Mouse (Mus musculus) megakaryocyte, embryonic 14.5 days (primary cell): ENCODE data around the gene Zdhhc1. TPM values are rescaled to one million over a fixed set of nuclear protein-coding genes. Genes with fewer than 3 reads are reported as not detected.

Experiments used
- H3K27me3 ChIP-seq: replicated peaks from 2 replicates; pipeline ENCODE3; 2012; ENCODE audit warnings: inconsistent platforms
- H3K36me3 ChIP-seq: replicated peaks from 2 replicates; pipeline ENCODE3; 2012; ENCODE audit warnings: low read length, inconsistent platforms, mixed read lengths
- H3K4me1 ChIP-seq: 2 replicates; pipeline ENCODE4 v1.6.1; 2012; ENCODE audit warnings: inconsistent platforms
- H3K4me3 ChIP-seq: replicated peaks from 2 replicates; pipeline ENCODE3; 2012; ENCODE audit warnings: moderate library complexity, mild to moderate bottlenecking, inconsistent platforms
- H3K9me3 ChIP-seq: 2 replicates; pipeline ENCODE4 v1.6.1; 2012; ENCODE audit warnings: inconsistent platforms
- FLI1 ChIP-seq: IDR thresholded peaks from 2 replicates; pipeline ENCODE4 v1.6.1; 2012; ENCODE audit warnings: low read length, inconsistent platforms, mixed read lengths
- GATA1 ChIP-seq: IDR thresholded peaks from 3 replicates; pipeline ENCODE4 v1.6.1; 2012; ENCODE audit warnings: mixed read lengths, low read length, inconsistent platforms, borderline replicate concordance
- polyA plus RNA-seq: library from polyadenylated mRNA; stranded (reverse); fragments of >175 nt; gene quantifications from 2 replicates; pipeline ENCODE4 v1.2.3, GENCODE M21; 2012; ENCODE audit warnings: low replicate concordance; ENCODE audit not compliant: insufficient read depth

Zdhhc1 gene
- polyA plus RNA-seq, 1 experiment = 9.0 TPM

GRCm38 (mm10) chr8:105431743-105432515 is 64.8 kb downstream of the Zdhhc1 start:
- no peaks in the 10 kb centered on the region for H3K36me3 ChIP-seq
- peaks cover 7% of the 10 kb centered on the region for H3K4me1 ChIP-seq
- no peaks in the 10 kb centered on the region for H3K9me3 ChIP-seq
- no peak for TF ChIP-seq GATA1
- no peak for TF ChIP-seq FLI1
- H3K27me3 ChIP-seq = peaks cover 33% of the 10 kb centered on the region
- H3K4me3 ChIP-seq = no peak overlapping the region

- Histone ChIP-seq H3K4me1 (peaks cover 7% of the 10 kb centered on the region), H3K36me3 (no peaks in the 10 kb centered on the region), H3K4me3 (no peak overlapping the region), H3K27me3 (peaks cover 18% of the 10 kb centered on the region), H3K9me3 (0 out of 2 replicates have a peak, but pooled peaks cover under 1% of the 10 kb centered on the region)
- TF ChIP-seq GATA1 = no peak
- TF ChIP-seq FLI1 = no peak
These were observed 69.8 kb downstream of the Zdhhc1 start for GRCm38 (mm10) chr8:105426878-105427277.

Other genes with a start within 250 kb of the Zdhhc1 start
- 4.9 and 14.6 TPM in 2 replicates for gene B3gnt9, start 241.7 kb downstream of the Zdhhc1 start, polyA plus RNA-seq
- 32.6 and 35.8 TPM in 2 replicates for gene Tradd, start 232.3 kb downstream of the Zdhhc1 start, polyA plus RNA-seq
- 6.2 and 8.9 TPM in 2 replicates for gene Fbxl8, start 232.3 kb downstream of the Zdhhc1 start, polyA plus RNA-seq
- 0.73 TPM in 1 of 2 replicates, not detected in the other for gene Hsf4, start 227.1 kb downstream of the Zdhhc1 start, polyA plus RNA-seq
- 0.41 TPM in 1 of 2 replicates, not detected in the other for gene Nol3, start 220.8 kb downstream of the Zdhhc1 start, polyA plus RNA-seq
- 1.6 and 1.8 TPM in 2 replicates for gene 4931428F04Rik, start 207.0 kb downstream of the Zdhhc1 start, polyA plus RNA-seq
- gene Exoc3l, start 200.8 kb downstream of the Zdhhc1 start, polyA plus RNA-seq = 76.3 and 141 TPM in 2 replicates
- gene E2f4, start 199.2 kb downstream of the Zdhhc1 start, polyA plus RNA-seq = 39.4 and 41.2 TPM in 2 replicates
- 0.63 TPM in 1 of 2 replicates, not detected in the other for gene Elmo3, start 191.3 kb downstream of the Zdhhc1 start, polyA plus RNA-seq
- 13.0 and 15.5 TPM in 2 replicates for gene Lrrc29, start 170.6 kb downstream of the Zdhhc1 start, polyA plus RNA-seq
- gene Tmem208, start 170.5 kb downstream of the Zdhhc1 start, polyA plus RNA-seq = 61.6 and 71.6 TPM in 2 replicates
- gene Fhod1, start 148.9 kb downstream of the Zdhhc1 start, polyA plus RNA-seq = 78.6 and 155 TPM in 2 replicates
- 4.1 and 16.4 TPM in 2 replicates for gene Slc9a5, start 148.1 kb downstream of the Zdhhc1 start, polyA plus RNA-seq
- gene Plekhg4, start 123.6 kb downstream of the Zdhhc1 start, polyA plus RNA-seq = 0.02 TPM in 1 of 2 replicates, not detected in the other
- not detected in 2 replicates for gene Kctd19, start 83.4 kb downstream of the Zdhhc1 start, polyA plus RNA-seq
- not detected in 2 replicates for gene Lrrc36, start 83.3 kb downstream of the Zdhhc1 start, polyA plus RNA-seq
- gene Tppp3, start 25.4 kb downstream of the Zdhhc1 start, polyA plus RNA-seq = 2.5 and 3.3 TPM in 2 replicates
- gene Hsd11b2, start 21.9 kb upstream of the Zdhhc1 start, polyA plus RNA-seq = 0.12 TPM in 1 of 2 replicates, not detected in the other
- 19.8 and 57.3 TPM in 2 replicates for gene Atp6v0d1, start 69.1 kb upstream of the Zdhhc1 start, polyA plus RNA-seq
- 19.3 and 27.7 TPM in 2 replicates for gene Ripor1, start 108.4 kb upstream of the Zdhhc1 start, polyA plus RNA-seq
- gene Ctcf, start 139.7 kb upstream of the Zdhhc1 start, polyA plus RNA-seq = 18.1 and 68.4 TPM in 2 replicates
- not detected in 2 replicates for gene Agrp, start 140.5 kb upstream of the Zdhhc1 start, polyA plus RNA-seq
- 22.9 and 31.4 TPM in 2 replicates for gene Carmil2, start 189.4 kb upstream of the Zdhhc1 start, polyA plus RNA-seq
- gene Acd, start 204.2 kb upstream of the Zdhhc1 start, polyA plus RNA-seq = 26.9 and 57.9 TPM in 2 replicates
- 7.8 and 19.1 TPM in 2 replicates for gene Pard6a, start 204.2 kb upstream of the Zdhhc1 start, polyA plus RNA-seq
- gene 4933405L10Rik, start 210.8 kb upstream of the Zdhhc1 start, polyA plus RNA-seq = not detected in 2 replicates
- 22.7 and 26.1 TPM in 2 replicates for gene Enkd1, start 211.3 kb upstream of the Zdhhc1 start, polyA plus RNA-seq